Mouse (Mus musculus) activated CD4-positive, CD25-positive, alpha-beta regulatory T cell (primary cell): ENCODE results near the gene Mafk. TPM values are rescaled to one million over a fixed set of nuclear protein-coding genes. Genes with fewer than 3 reads are reported as not detected.

Experiments used
- polyA plus RNA-seq, 2 experiments: library from polyadenylated mRNA; unstranded; fragments of 100-300 nt; shearing (Covaris generic); gene quantifications; one replicate each; pipeline ENCODE4 v1.2.1; 2017

Mafk gene
- 10 to 100 TPM; 28.1 to 35.2 TPM for polyA plus RNA-seq

DNA sequence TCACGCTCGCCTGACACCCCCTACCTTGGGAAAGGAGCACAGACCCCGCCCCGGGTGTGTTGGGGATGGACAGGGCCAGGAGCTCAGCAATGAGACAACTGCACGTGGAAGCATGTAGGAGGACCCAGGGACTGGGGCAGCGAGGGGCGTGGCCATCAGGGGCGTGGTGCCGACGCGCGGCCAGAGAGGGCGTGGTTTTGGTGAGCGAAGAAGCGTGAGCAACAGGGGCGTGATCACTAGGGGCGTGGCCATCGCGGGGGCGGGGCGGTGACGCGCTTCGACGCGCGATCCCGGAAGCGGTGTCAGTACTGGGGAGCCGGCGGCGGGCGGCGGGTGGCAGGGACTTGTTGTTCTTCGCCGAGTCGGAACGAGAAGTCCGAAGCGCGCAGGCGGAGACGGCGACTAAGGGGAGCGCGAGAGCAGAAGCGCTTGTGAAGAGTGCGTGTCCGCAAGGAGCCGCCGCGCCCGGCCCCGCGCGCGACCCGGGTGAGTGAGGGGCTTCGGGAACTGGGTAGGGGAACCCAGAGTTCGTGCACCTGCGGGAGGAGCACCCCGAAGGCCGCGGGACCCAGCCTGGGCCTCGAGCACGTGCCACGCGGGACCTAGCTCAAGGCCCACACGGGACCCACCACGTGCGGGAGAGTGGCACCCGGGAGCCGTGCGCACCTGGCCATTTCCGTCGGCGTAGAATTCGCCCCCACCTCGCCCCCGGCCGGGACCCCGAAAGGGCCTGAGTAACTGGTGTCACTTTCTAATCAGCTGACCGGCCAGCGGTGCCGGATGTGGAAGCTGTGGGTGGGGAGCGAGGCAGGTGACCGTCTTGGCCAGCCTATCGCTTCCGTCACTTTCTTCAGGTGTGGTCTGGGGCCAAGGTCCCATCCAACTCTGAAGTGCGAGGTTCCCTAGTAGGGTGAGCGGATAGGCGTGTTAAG is at the start of gene Mafk:
TSS of gene Mafk (plus strand) at position 287 of the 932 bp plus-strand sequence.

GRCm38 (mm10) chr5:139775216-139775926 is 15.9 kb upstream of the Mafk start, which contains the start of gene Ints1:
Gene Ints1, minus strand, starts transcription at chr5:139775674.

GRCm38 (mm10) chr5:139819538-139820181 is 28.3 kb downstream of the Mafk start, which contains the start of gene Tmem184a:
Gene Tmem184a, minus strand, starts transcription at chr5:139819917.

DNA sequence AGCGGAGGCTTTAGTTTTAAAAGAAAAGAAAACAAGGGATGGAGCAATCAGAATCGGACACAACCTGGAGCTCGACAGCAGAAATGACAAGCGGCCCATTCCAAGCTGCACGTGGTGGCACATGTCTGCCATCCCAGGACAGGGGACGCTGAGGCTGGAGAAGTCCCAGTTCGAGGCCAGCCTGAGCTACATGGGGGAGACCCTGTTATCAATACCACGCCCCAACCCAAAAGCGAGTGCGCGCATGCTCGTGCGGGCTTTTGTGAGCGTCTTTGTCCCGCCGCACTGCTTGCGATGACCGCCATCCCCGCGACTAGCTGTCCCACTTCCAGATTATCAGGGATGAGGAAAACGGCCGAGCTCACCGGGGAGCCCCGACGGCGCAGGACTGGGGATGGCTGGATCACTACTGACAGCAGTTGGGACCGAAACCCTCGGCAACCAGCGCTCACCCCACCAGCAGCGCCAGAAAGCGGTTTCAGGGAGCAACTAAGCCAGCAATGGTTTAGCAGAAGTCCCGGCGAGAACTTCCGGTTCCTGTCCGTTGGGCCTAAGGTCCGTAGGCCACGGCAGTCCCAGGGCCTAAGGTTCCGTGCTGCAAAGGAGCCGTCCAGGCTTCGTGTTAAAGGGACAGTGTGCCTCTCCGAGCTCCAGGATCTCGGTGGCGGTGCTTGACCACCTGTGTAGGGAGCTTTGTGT is 35.2 kb downstream of the Mafk start, which contains the start of the genes Gm26938 and Psmg3:
TSS of gene Gm26938 (minus strand) at position 51 of the 699 bp plus-strand sequence.
TSS of gene Psmg3 (minus strand) at position 529 of the 699 bp plus-strand sequence.

Other genes with a start within 250 kb of the Mafk start
- gene Uncx, start 248.0 kb upstream of the Mafk start, polyA plus RNA-seq = not detected
- under 1 TPM; 0.20 to 0.42 TPM for gene Micall2, start 55.2 kb upstream of the Mafk start, polyA plus RNA-seq
- gene Ints1, start 15.8 kb upstream of the Mafk start, polyA plus RNA-seq = 10 to 100 TPM; 21.2 to 35.0 TPM
- gene Tmem184a, start 28.4 kb downstream of the Mafk start, polyA plus RNA-seq = under 1 TPM in 1 of 2 experiments, not detected in 1; 0.04 TPM
- not detected for gene Gm26938, start 34.9 kb downstream of the Mafk start, polyA plus RNA-seq
- gene Psmg3, start 35.4 kb downstream of the Mafk start, polyA plus RNA-seq = 10 to 100 TPM; 51.7 to 56.5 TPM
- gene Elfn1, start 116.4 kb downstream of the Mafk start, polyA plus RNA-seq = not detected